Mouse (Mus musculus) brown adipose tissue, adult 24 weeks (tissue): ENCODE data around the gene Ino80. TPM values are rescaled to one million over a fixed set of nuclear protein-coding genes. Genes with fewer than 3 reads are reported as not detected.
"Not testable (repeated sequence)": the region's sequence is repeated elsewhere in the genome, so short reads cannot be mapped to it uniquely, and the experiment has no call there.

ENCODE experiments used
- H3K27ac ChIP-seq: fragments of 200-500 bp; replicated peaks from 2 replicates; pipeline ENCODE4 v1.5.1; 2012; ENCODE audit warnings: low read depth, mild to moderate bottlenecking, low read length
- H3K4me1 ChIP-seq: fragments of 200-500 bp; 2 replicates; pipeline ENCODE4 v1.6.1; 2012; ENCODE audit warnings: low read length, mixed read lengths; ENCODE audit not compliant: control insufficient read depth, insufficient read depth, insufficient read length
- H3K4me3 ChIP-seq: fragments of 200-500 bp; 2 replicates; pipeline ENCODE4 v1.5.1; 2012; ENCODE audit warnings: low read depth, mild to moderate bottlenecking, low read length, moderate library complexity; ENCODE audit not compliant: insufficient read depth
- polyA plus RNA-seq: library from polyadenylated mRNA; stranded (reverse); fragments of >200 nt; gene quantifications from 2 replicates; pipeline ENCODE4 v1.2.4, GENCODE M21; 2012; ENCODE audit not compliant: missing spikeins, insufficient read depth, insufficient read length

Gene Ino80
- polyA plus RNA-seq: 5.4 and 5.5 TPM in 2 replicates

- Histone ChIP-seq H3K4me3 (peak within 1 kb of the TSS; percentile 98), H3K27ac (peak within 1 kb of the TSS; percentile 96), H3K4me1 (no peaks in the 10 kb centered on the region)
Measured at GRCm38 (mm10) chr2:119477571-119478396, at the start of gene Ino80. Gene Ino80, minus strand, starts transcription at chr2:119477687.

- Histone ChIP-seq H3K27ac (no peak overlapping the region), H3K4me1 (no peaks in the 10 kb centered on the region), H3K4me3 (no peak overlapping the region)
Measured at GRCm38 (mm10) chr2:119525422-119525821, 47.9 kb upstream of the Ino80 start.

- no peaks in the 10 kb centered on the region for H3K4me1 ChIP-seq
- H3K4me3 ChIP-seq: no peak overlapping the region
- no peak overlapping the region for H3K27ac ChIP-seq
Measured at GRCm38 (mm10) chr2:119523836-119524235, 46.3 kb upstream of the Ino80 start.

- no peak overlapping the region for H3K27ac ChIP-seq
- H3K4me3 ChIP-seq: no peak overlapping the region
- no peaks in the 10 kb centered on the region for H3K4me1 ChIP-seq
Measured at GRCm38 (mm10) chr2:119520550-119520949, 43.1 kb upstream of the Ino80 start.

GRCm38 (mm10) chr2:119516811-119517210 is 39.3 kb upstream of the Ino80 start:
- Histone ChIP-seq H3K4me1 (no peaks in the 10 kb centered on the region), H3K27ac (no peak overlapping the region), H3K4me3 (no peak overlapping the region)

- no peaks in the 10 kb centered on the region for H3K4me1 ChIP-seq
- no peak overlapping the region for H3K4me3 ChIP-seq
- H3K27ac ChIP-seq: no peak overlapping the region
Measured at GRCm38 (mm10) chr2:119514026-119514522, 36.6 kb upstream of the Ino80 start.

- Histone ChIP-seq H3K4me3 (no peak overlapping the region), H3K4me1 (no peaks in the 10 kb centered on the region), H3K27ac (no peak overlapping the region)
Measured at GRCm38 (mm10) chr2:119512292-119512691, 34.8 kb upstream of the Ino80 start.

GRCm38 (mm10) chr2:119510856-119511255 is 33.4 kb upstream of the Ino80 start:
- Histone ChIP-seq H3K4me1 (no peaks in the 10 kb centered on the region), H3K27ac (no peak overlapping the region), H3K4me3 (no peak overlapping the region)

GRCm38 (mm10) chr2:119508518-119508917 is 31.0 kb upstream of the Ino80 start:
- not testable (repeated sequence) for H3K27ac ChIP-seq, H3K4me3 ChIP-seq, H3K4me1 ChIP-seq

- no peaks in the 10 kb centered on the region for H3K4me1 ChIP-seq
- H3K4me3 ChIP-seq: no peak overlapping the region
- no peak overlapping the region for H3K27ac ChIP-seq
Measured at GRCm38 (mm10) chr2:119507108-119507507, 29.6 kb upstream of the Ino80 start.

- Histone ChIP-seq H3K27ac (no peak overlapping the region), H3K4me1 (no peaks in the 10 kb centered on the region), H3K4me3 (no peak overlapping the region)
Measured at GRCm38 (mm10) chr2:119500965-119501652, 23.6 kb upstream of the Ino80 start.

GRCm38 (mm10) chr2:119498859-119499258 is 21.4 kb upstream of the Ino80 start:
- Histone ChIP-seq H3K27ac (no peak overlapping the region), H3K4me1 (no peaks in the 10 kb centered on the region), H3K4me3 (no peak overlapping the region)

- Histone ChIP-seq H3K4me3 (no peak overlapping the region), H3K27ac (no peak overlapping the region), H3K4me1 (no peaks in the 10 kb centered on the region)
Measured at GRCm38 (mm10) chr2:119496082-119496481, 18.6 kb upstream of the Ino80 start.

- no peak overlapping the region for H3K27ac ChIP-seq
- no peaks in the 10 kb centered on the region for H3K4me1 ChIP-seq
- no peak overlapping the region for H3K4me3 ChIP-seq
Measured at GRCm38 (mm10) chr2:119491953-119492352, 14.5 kb upstream of the Ino80 start.

GRCm38 (mm10) chr2:119486488-119486887 is 9.0 kb upstream of the Ino80 start:
- Histone ChIP-seq H3K4me1 (no peaks in the 10 kb centered on the region), H3K27ac (no peak overlapping the region), H3K4me3 (no peak overlapping the region)
